Mouse (Mus musculus) myocyte (in vitro differentiated cells): ENCODE data around the gene Hsf5. TPM values are rescaled to one million over a fixed set of nuclear protein-coding genes. Genes with fewer than 3 reads are reported as not detected.

Source experiments
- H3K27me3 ChIP-seq: one replicate; pipeline ENCODE4 v1.6.1; 2011; ENCODE audit not compliant: control insufficient read depth, insufficient read depth, insufficient read length
- H3K36me3 ChIP-seq: one replicate; pipeline ENCODE4 v1.6.1; 2011; ENCODE audit not compliant: control insufficient read depth, insufficient read depth
- H3K4me2 ChIP-seq: one replicate; pipeline ENCODE4 v1.6.1; 2011; ENCODE audit warnings: low read depth, control low read depth
- H3K4me3 ChIP-seq: one replicate; pipeline ENCODE4 v1.5.1; 2011; ENCODE audit warnings: mild to moderate bottlenecking, control low read depth, moderate library complexity
- H3K79me2 ChIP-seq: one replicate; pipeline ENCODE4 v1.6.1; 2011; ENCODE audit not compliant: control insufficient read depth, insufficient read depth
- H3ac ChIP-seq: one replicate; pipeline ENCODE4 v1.6.1; 2011; ENCODE audit not compliant: control insufficient read depth, insufficient read length
- CEBPB ChIP-seq: IDR thresholded peaks from 2 replicates; pipeline ENCODE4 v1.6.1; 2011; ENCODE audit warnings: mild to moderate bottlenecking, moderate library complexity; ENCODE audit not compliant: poor library complexity, insufficient read depth, severe bottlenecking
- E2F4 ChIP-seq: IDR thresholded peaks from one replicate; pipeline ENCODE4 v1.6.1; 2011; ENCODE audit warnings: mild to moderate bottlenecking, control low read depth, moderate library complexity; ENCODE audit not compliant: insufficient read depth
- MAX ChIP-seq: IDR thresholded peaks from one replicate; pipeline ENCODE4 v1.6.1; 2011; ENCODE audit warnings: low read depth, mild to moderate bottlenecking, control low read depth
- MYOD1 ChIP-seq, 3 experiments: IDR thresholded peaks; one replicate each; pipeline ENCODE4 v1.6.1; 2011; ENCODE audit warnings: control low read depth in 2 of 3, low read depth in 2 of 3, mild to moderate bottlenecking in 2 of 3, moderate library complexity in 1 of 3; ENCODE audit not compliant: insufficient read length in 2 of 3, control insufficient read depth in 1 of 3
- MYOG ChIP-seq, 3 experiments: IDR thresholded peaks; one replicate each; pipeline ENCODE4 v1.6.1; 2011; ENCODE audit warnings: control low read depth in 2 of 3, low read depth in 2 of 3, mild to moderate bottlenecking in 2 of 3; ENCODE audit not compliant: insufficient read length in 2 of 3, control insufficient read depth in 1 of 3, insufficient read depth in 1 of 3
- POLR2A ChIP-seq: IDR thresholded peaks from one replicate; pipeline ENCODE4 v1.6.1; 2011; ENCODE audit warnings: low read depth, mild to moderate bottlenecking, control low read depth, moderate library complexity; ENCODE audit not compliant: insufficient read length
- POLR2AphosphoS2 ChIP-seq: IDR thresholded peaks from one replicate; pipeline ENCODE4 v1.6.1; 2011; ENCODE audit warnings: low read depth, control low read depth; ENCODE audit not compliant: insufficient read length
- REST ChIP-seq: IDR thresholded peaks from one replicate; pipeline ENCODE4 v1.6.1; 2011; ENCODE audit warnings: mild to moderate bottlenecking, control low read depth, moderate library complexity; ENCODE audit not compliant: insufficient read depth, insufficient read length
- SRF ChIP-seq: IDR thresholded peaks from one replicate; pipeline ENCODE4 v1.6.1; 2011; ENCODE audit warnings: low read depth; ENCODE audit not compliant: control insufficient read depth, insufficient read length
- TCF12 ChIP-seq: IDR thresholded peaks from one replicate; pipeline ENCODE4 v1.6.1; 2011; ENCODE audit warnings: mild to moderate bottlenecking, control low read depth; ENCODE audit not compliant: poor library complexity, insufficient read depth, severe bottlenecking
- TCF3 ChIP-seq: IDR thresholded peaks from one replicate; pipeline ENCODE4 v1.6.1; 2011; ENCODE audit warnings: low read depth, control low read depth; ENCODE audit not compliant: insufficient read length
- USF1 ChIP-seq: IDR thresholded peaks from one replicate; pipeline ENCODE4 v1.6.1; 2011; ENCODE audit warnings: low read depth, mild to moderate bottlenecking, control low read depth, moderate library complexity
- polyA plus RNA-seq: library from polyadenylated mRNA; unstranded; fragments of >200 nt; fragmentation: generic; extraction: Trizol; gene quantifications from one replicate; pipeline ENCODE4 v1.2.1, GENCODE M21; 2012; ENCODE audit warnings: missing spikeins

Hsf5 gene
- polyA plus RNA-seq, 1 experiment: not detected

DNA sequence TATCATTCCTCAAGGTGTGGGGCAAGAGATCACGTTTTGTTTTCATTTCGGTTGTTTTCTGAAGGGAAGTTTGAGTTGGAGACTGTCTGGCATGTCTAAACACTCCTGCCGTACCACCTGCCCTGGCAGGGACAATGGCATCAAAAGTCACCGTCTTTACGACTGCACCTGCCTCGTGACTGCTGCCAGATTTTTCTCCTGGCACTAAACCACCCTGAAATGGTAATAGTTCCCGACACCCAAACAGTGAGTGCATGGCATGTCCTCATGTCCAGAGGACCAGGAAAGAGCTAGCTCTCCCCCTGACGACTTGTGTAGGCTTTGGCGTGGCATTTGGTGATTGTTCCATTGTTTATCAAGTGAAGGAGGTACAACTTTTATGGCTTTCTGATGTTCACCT, 63.8 kb downstream of the Hsf5 start:
- TF ChIP-seq USF1: no peak
- no peak for TF ChIP-seq POLR2A
- no peak for TF ChIP-seq MYOG (IDR thresholded peaks at IDR 0.05; ENCODE audit: control insufficient read depth in 1 of 3, insufficient read depth in 1 of 3, insufficient read length in 2 of 3, low read depth in 2 of 3)
- TF ChIP-seq MYOD1 (IDR thresholded peaks at IDR 0.05; ENCODE audit: control insufficient read depth in 1 of 3, insufficient read length in 2 of 3, low read depth in 2 of 3): no peak
- no peak for TF ChIP-seq E2F4
- TF ChIP-seq MAX: no peak
- no peak for TF ChIP-seq TCF12
- no peak for TF ChIP-seq CEBPB
- TF ChIP-seq TCF3: no peak
- no peak for TF ChIP-seq POLR2AphosphoS2
- TF ChIP-seq REST: no peak
- no peak for TF ChIP-seq SRF
- H3K4me3 ChIP-seq: no peak overlapping the region
- H3ac ChIP-seq: no peak overlapping the region
- no peaks in the 10 kb centered on the region for H3K79me2 ChIP-seq
- H3K27me3 ChIP-seq: peaks cover 38% of the 10 kb centered on the region
- H3K4me2 ChIP-seq: no peak overlapping the region
- H3K36me3 ChIP-seq: no peaks in the 10 kb centered on the region

DNA sequence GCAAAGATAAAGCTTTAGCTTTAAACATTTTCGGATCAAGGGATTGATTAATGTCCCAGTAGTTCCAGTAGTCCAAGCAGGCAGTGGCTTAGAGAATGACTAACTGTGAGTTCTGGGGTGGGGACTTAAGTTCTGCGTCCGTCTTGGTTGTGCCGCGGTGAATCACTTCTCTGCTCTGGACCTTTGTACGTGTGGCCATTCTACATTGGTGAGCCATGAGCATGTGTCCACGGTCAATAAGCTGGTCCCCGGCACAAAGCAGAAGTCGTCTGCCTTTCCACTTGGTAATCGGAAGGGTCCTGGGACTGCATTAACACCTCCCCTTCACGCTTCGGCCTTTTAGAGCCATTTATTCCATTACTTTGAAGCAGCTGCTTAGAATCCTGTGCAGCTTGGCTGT, 65.1 kb downstream of the Hsf5 start:
- peaks cover 39% of the 10 kb centered on the region for H3K27me3 ChIP-seq
- TF ChIP-seq POLR2A (no peak), MYOD1 (IDR thresholded peaks at IDR 0.05; ENCODE audit: control insufficient read depth in 1 of 3, insufficient read length in 2 of 3, low read depth in 2 of 3) (no peak), USF1 (no peak), MAX (no peak), MYOG (IDR thresholded peaks at IDR 0.05; ENCODE audit: control insufficient read depth in 1 of 3, insufficient read depth in 1 of 3, insufficient read length in 2 of 3, low read depth in 2 of 3) (no peak), TCF3 (no peak), POLR2AphosphoS2 (no peak), SRF (no peak), REST (no peak), CEBPB (no peak), TCF12 (no peak), E2F4 (no peak)

DNA sequence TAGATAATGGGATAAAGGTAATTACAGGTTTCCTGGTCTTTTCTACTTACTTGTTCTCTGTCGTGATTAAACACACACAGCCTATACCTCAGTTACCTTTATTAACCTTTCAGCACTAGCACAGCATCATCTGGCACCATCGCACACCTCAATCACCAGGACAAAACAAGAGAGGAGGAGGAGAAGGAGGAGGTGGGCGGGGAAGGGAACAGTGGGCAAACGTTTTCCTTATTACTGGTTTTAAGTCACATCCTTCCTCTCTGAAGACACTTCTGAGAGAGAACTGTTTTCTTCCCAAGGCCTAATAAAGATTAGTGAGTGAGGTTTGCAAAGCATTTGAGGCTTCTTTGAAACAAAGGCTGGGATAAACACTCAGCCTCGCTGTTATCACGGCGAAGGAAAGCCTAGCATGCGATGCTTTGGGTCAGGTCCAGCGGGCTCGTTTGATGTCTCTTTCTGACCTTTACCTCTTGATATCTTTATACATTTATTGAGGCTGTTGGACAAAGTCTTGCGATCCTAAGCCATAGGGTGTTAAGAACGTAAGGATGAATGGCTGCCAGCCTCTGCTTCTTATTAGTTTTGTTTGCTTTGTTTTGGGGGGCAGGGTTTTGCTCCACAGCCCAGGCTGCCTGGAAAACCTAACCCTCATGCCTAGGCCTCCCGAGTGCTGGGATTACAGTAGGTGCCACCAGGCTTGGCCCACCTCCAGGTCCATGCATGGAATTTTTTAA, 66.0 kb downstream of the Hsf5 start:
- Histone ChIP-seq H3K79me2 (no peaks in the 10 kb centered on the region), H3K27me3 (peaks cover 46% of the 10 kb centered on the region), H3K4me2 (no peak overlapping the region), H3ac (no peak overlapping the region), H3K36me3 (no peaks in the 10 kb centered on the region), H3K4me3 (no peak overlapping the region)
- TF ChIP-seq MYOG (IDR thresholded peaks at IDR 0.05; ENCODE audit: control insufficient read depth in 1 of 3, insufficient read depth in 1 of 3, insufficient read length in 2 of 3, low read depth in 2 of 3) (no peak), MAX (no peak), POLR2AphosphoS2 (no peak), POLR2A (no peak), E2F4 (no peak)

More for the DNA sequence above, 65.1 kb downstream of the Hsf5 start:
- no peak overlapping the region for H3K4me2 ChIP-seq
- no peak overlapping the region for H3ac ChIP-seq
- no peaks in the 10 kb centered on the region for H3K36me3 ChIP-seq
- no peak overlapping the region for H3K4me3 ChIP-seq
- H3K79me2 ChIP-seq: no peaks in the 10 kb centered on the region

DNA sequence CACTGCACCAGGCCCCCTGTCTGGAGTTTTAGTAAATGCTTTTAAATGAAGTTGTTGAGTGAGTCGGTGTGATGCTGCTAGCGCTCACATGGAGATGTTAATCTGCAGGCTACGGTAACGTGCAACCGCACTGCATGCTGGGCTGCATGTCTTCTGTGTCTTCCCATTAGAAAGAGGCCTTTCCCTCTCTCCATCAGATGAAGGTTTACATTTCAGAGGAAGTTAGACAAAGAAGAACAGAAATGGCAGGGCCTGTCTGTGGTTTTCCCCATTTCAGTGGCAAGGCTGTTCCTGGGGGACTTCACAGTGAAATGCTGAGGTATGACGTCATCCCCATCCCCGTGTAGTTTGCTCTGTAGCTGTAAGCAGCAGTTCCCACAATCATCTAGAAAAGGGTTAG, 69.4 kb downstream of the Hsf5 start:
- Histone ChIP-seq H3K27me3 (peaks cover 60% of the 10 kb centered on the region), H3K79me2 (no peaks in the 10 kb centered on the region), H3K36me3 (no peaks in the 10 kb centered on the region), H3ac (no peak overlapping the region), H3K4me3 (no peak overlapping the region), H3K4me2 (no peak overlapping the region)
- no peak for TF ChIP-seq E2F4
- no peak for TF ChIP-seq USF1
- TF ChIP-seq MAX: no peak
- no peak for TF ChIP-seq TCF3
- TF ChIP-seq POLR2A: no peak
- TF ChIP-seq POLR2AphosphoS2: no peak
- no peak for TF ChIP-seq REST
- no peak for TF ChIP-seq MYOD1 (IDR thresholded peaks at IDR 0.05; ENCODE audit: control insufficient read depth in 1 of 3, insufficient read length in 2 of 3, low read depth in 2 of 3)
- TF ChIP-seq SRF: no peak
- TF ChIP-seq MYOG (IDR thresholded peaks at IDR 0.05; ENCODE audit: control insufficient read depth in 1 of 3, insufficient read depth in 1 of 3, insufficient read length in 2 of 3, low read depth in 2 of 3): no peak
- no peak for TF ChIP-seq TCF12
- no peak for TF ChIP-seq CEBPB
